Mouse (Mus musculus): ENCODE data around the gene Whamm.
A peak's percentile ranks its signal among the peaks of the same experiment; 100 is the strongest.

The Whamm gene

DNA sequence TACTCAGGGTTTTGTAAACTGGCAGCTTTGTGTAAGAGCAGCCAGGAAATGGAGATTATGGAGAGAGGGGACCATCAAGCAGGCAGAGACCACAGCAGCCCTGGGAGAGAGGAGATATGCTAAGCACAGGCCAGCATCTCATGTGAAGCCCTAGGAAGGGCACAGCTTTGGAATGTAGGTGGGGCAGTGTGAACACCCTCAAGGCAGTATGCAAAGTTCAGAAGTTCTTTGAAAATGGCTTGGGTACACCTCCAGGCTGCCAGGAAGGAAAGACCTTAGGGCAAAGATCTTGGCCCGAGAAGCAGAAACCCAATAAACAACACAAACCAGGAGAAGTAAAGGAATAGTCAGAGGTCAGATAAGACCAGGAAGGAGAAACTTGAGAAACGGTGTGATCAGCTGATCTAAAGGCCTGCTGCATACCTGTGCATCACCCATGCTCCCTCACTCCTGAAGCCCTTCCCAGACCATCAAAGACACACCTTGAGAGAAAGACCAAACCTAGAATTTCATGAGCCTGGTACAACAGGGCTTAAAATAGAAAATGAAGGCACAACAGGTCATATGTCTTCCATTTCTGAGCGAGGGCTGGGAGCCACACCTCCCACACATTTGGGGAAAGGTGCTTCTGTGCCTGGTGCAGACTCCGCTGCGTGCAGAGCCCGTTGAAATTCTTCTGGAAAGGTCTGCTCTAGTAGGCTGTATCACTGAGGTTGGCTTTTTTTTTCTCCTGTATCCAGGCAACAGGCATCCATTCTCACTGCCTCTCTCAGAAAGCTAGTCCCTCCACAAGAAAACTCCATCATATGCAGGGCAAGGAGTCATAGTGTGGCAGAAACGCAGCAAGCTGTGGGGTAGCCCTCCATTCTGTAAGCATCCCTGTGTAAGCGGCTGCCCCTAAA lies 28.6 kb downstream of the Whamm start:
- DNase-seq = no peak

- DNase-seq = no peak
These were observed 33.9 kb downstream of the Whamm start for GRCm38 (mm10) chr7:81604991-81605390.

GRCm38 (mm10) chr7:81605489-81605888 lies 34.4 kb downstream of the Whamm start:
- DNase-seq = no peak

GRCm38 (mm10) chr7:81606452-81606851 lies 35.4 kb downstream of the Whamm start:
- DNase-seq = no peak

DNA sequence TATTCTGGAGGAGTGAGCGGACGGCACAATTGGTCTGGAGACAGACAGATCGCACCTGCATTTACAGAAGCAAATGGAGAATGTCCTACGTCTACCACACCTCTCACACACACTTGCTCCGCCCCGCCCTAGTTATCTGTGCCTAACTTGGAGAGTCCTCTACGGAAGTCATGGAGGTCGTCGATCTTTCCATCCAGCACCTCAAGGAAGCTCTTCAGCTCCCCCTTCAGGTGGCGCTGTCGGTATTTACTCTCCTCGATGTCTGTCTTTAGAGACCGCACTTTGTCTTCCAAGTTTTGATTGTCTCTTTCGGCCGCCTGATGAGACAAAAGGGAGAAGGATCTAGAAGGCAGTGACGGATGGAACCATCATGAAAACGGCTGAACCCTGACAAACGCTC lies 39.1 kb downstream of the Whamm start:
- DNase-seq = peak in 1 of 2 experiments; percentile 8

DNA sequence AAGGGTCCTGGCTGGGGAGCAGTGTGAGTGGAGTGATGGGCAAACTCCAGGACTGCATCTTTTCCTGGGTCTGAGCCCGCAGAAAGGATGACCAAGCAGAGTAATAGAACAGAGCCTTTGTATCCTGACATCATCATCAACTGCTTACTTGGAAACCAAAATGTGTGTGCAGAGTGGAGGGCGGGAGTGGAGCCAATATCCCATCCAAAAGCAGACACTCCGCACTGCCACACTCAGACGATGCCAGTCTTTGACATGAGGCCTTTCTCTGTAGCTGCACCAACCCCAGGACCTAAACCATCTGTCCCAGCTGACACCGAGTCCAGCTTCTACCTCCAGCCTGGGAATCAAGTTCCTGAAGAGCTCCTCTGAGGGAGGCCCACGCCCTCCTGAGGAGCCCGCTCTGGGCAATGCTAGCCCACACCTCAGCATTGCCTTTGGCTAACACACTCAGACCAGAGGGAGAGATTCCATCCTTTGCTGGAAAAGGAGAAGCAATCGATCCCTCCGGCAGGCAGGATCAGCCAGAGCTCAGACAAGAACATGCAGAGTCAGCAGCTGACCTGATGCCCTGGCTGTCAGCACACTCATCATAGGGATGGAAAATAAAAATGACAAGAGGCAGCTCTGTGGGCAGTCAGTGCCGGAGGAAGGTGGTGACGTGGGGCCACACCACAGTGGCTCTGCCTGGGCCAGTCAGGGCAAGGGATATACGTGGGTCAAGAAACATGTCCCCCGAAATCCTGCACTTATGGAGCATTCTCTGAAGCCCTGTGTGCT lies 42.0 kb downstream of the Whamm start:
- DNase-seq = no peak

GRCm38 (mm10) chr7:81615031-81615430 lies 44.0 kb downstream of the Whamm start:
- no peak for DNase-seq

- no peak for DNase-seq
These were observed 51.7 kb downstream of the Whamm start for GRCm38 (mm10) chr7:81622793-81623192.

DNA sequence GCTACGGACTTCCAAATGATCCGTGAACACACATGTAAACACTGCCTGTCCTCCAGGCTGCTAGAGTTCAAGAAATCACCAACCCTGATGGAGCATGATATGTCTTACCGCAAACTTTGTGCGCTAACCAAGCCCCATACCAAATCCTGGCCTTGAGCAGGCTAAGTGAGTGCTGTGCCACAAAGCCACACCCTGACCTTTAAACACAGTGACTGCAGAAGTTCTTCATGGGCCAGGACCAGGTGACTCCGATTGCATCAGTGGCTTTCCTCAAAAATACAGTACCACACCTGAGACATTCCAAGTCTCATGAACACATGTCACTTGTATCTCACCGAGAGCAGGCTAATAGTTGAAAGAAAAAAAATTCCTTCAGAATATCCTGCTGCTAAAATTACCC lies 52.7 kb downstream of the Whamm start:
- no peak for DNase-seq

DNA sequence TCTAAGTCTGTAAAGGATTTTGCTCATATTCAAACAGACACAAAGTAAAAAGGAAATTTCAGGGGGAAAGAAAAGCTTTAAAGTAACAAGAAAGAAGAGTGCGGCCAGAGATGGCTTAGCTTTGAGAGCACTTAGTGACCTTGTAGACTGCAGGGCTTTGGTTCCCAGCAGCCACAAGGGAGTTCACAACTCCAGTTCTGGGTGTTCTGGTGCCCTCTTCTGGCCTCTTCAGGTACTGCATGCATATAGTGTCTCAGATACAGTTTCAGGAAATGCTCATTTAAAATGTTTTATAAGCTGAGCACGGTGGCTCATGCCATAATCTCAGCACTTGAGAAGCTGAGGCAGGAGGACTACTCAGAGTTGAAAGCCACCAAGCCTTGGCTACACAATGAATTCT lies 55.4 kb downstream of the Whamm start:
- DNase-seq = no peak

DNA sequence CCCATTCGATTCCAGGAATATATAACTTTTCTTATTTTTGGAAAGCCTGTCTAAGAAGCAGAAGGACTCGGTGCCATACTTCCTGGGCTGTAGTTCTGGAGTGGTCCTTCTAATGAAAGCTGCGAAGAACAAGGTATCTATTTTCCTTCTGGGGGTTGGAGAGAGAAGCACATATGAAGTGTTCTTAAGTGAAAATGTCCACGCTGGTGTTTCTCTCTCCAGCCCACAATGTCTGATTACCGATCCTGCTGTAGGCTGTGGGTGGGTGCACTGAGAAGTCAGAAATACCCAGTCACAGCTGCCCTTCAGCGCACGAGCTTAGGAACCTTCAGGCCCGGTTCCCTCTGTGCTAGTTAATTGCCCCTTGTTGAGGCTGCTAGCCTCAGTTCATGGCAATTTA lies 60.2 kb downstream of the Whamm start:
- DNase-seq = no peak

DNA sequence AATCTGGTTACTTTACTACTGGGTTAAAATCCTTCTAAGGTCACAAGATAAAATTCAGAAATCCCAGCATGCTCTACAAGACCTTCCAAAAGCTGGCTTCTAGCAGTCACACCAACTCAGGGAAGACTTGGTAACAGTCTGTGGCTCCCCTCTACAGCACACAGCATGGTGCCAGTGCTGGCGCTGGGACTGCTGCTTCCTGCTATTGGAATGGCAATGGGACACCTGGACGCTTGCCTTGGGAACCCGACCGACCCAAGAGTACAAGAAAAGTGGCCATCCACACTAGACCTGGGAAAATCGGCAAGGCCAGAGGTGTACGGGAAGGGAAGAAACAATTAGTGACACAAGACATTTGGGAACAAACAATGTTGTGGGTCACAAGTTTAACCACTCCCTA lies 61.5 kb downstream of the Whamm start:
- DNase-seq = no peak

GRCm38 (mm10) chr7:81641101-81641500 lies 70.0 kb downstream of the Whamm start:
- DNase-seq = no peak

GRCm38 (mm10) chr7:81644551-81645235 lies 73.6 kb downstream of the Whamm start:
- peak; percentile 58 to 69 for DNase-seq

Data from cerebellum, adult 18-20 months (tissue).